Mouse (Mus musculus) forebrain, embryonic 11.5 days (tissue): Measurements from ENCODE around the gene Gm15517. TPM values are rescaled to one million over a fixed set of nuclear protein-coding genes. Genes with fewer than 3 reads are reported as not detected.

Source experiments
- ATAC-seq: fragments of 200-750 bp; cut with Nextera tagmentation; replicated peaks from 2 replicates; pipeline ENCODE4 v1.8.0; 2017; ENCODE audit warnings: moderate TSS enrichment; ENCODE audit not compliant: low FRiP score
- DNase-seq: peaks from one replicate; pipeline ENCODE4 v3.0.0-alpha.2; 2017; ENCODE audit warnings: low spot score
- H3K27ac ChIP-seq: fragments of 300-500 bp; sonication (generic); 2 replicates; pipeline ENCODE4 v1.5.1; 2014; ENCODE audit warnings: low read depth, low read length
- H3K27me3 ChIP-seq: fragments of 300-500 bp; sonication (generic); 2 replicates; pipeline ENCODE4 v1.6.1; 2014; ENCODE audit warnings: mild to moderate bottlenecking, low read length, mixed read lengths; ENCODE audit not compliant: control insufficient read depth, insufficient read depth
- H3K36me3 ChIP-seq: fragments of 300-500 bp; sonication (generic); 2 replicates; pipeline ENCODE4 v1.6.1; 2014; ENCODE audit warnings: mild to moderate bottlenecking, low read length, moderate library complexity, mixed read lengths; ENCODE audit not compliant: control insufficient read depth, insufficient read depth
- H3K4me1 ChIP-seq: fragments of 300-500 bp; sonication (generic); replicated peaks from 2 replicates; pipeline ENCODE4 v1.6.1; 2014; ENCODE audit warnings: low read length, mixed read lengths; ENCODE audit not compliant: control insufficient read depth, insufficient read depth
- H3K4me2 ChIP-seq: fragments of 300-500 bp; sonication (generic); 2 replicates; pipeline ENCODE4 v1.6.1; 2014; ENCODE audit warnings: low read depth, mild to moderate bottlenecking, low read length, moderate library complexity, mixed read lengths; ENCODE audit not compliant: severe bottlenecking
- H3K4me3 ChIP-seq: fragments of 300-500 bp; sonication (generic); 2 replicates; pipeline ENCODE4 v1.5.1; 2014; ENCODE audit warnings: low read depth, low read length
- H3K9ac ChIP-seq: fragments of 300-500 bp; sonication (generic); 2 replicates; pipeline ENCODE4 v1.6.1; 2014; ENCODE audit warnings: low read length
- H3K9me3 ChIP-seq: fragments of 300-500 bp; sonication (generic); 2 replicates; pipeline ENCODE4 v1.6.1; 2016; ENCODE audit warnings: low read length, mixed read lengths; ENCODE audit not compliant: control insufficient read depth
- WGBS: fragments of 180-500 bp; shearing (Covaris S2); extraction: QIAGEN DNeasy Blood & Tissue Kit; methylation state at CpG from one replicate; pipeline ENCODE4 v1.1.7; 2014; 5-methylcytosine and 5-hydroxymethylcytosine counted together
- polyA plus RNA-seq: library from polyadenylated mRNA; unstranded; fragments of >200 nt; fragmentation: Nextera tagmentation; extraction: Ambion mirVana; gene quantifications from 2 replicates; pipeline ENCODE4 v1.2.1, GENCODE M21; 2014

Gm15517 gene
- polyA plus RNA-seq, 1 experiment from 2014 or later = not detected

DNA sequence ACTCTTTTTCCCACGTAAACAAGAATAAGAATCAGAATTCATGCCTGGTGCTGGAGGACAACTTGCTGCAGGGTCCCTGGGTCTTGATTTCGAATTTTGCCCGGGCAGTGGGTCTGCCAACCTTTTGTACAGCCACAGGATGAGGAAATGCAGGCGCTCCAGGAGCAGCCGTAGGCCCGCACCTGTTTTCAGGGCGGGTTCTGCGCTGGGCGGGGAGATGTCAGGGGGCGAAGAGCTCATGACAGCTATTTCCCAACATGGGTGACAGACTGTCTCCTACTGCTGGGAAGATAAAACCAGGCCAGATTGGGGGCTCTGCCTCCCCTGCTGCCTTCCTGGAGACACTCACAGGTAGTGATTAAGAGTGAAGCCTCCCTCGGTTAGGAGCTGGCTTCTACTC, 12.8 kb downstream of the Gm15517 start:
- DNase-seq (no peak), ATAC-seq (no peak)
- H3K27me3 ChIP-seq = no peaks in the 10 kb centered on the region; the same call in 1 of the 2 replicates
- no peaks in the 10 kb centered on the region for H3K36me3 ChIP-seq
- no peaks in the 10 kb centered on the region for H3K9me3 ChIP-seq
- WGBS = 38% methylated on average over 11 of the region's 11 CpGs
- no peak overlapping the region for H3K4me3 ChIP-seq
- H3K4me2 ChIP-seq = no peak overlapping the region
- no peak overlapping the region for H3K9ac ChIP-seq
- no peak overlapping the region for H3K27ac ChIP-seq
- H3K4me1 ChIP-seq = no peaks in the 10 kb centered on the region

- Histone ChIP-seq H3K9ac (no peak overlapping the region), H3K4me1 (no peaks in the 10 kb centered on the region), H3K9me3 (no peaks in the 10 kb centered on the region), H3K4me3 (no peak overlapping the region), H3K27ac (no peak overlapping the region), H3K36me3 (no peaks in the 10 kb centered on the region), H3K4me2 (no peak overlapping the region), H3K27me3 (no peaks in the 10 kb centered on the region; the same call in 1 of the 2 replicates)
- DNase-seq (no peak), ATAC-seq (no peak)
- 81% methylated on average over 3 of the region's 3 CpGs for WGBS
These were observed 14.3 kb downstream of the Gm15517 start for GRCm38 (mm10) chr7:44275546-44275945.

DNA sequence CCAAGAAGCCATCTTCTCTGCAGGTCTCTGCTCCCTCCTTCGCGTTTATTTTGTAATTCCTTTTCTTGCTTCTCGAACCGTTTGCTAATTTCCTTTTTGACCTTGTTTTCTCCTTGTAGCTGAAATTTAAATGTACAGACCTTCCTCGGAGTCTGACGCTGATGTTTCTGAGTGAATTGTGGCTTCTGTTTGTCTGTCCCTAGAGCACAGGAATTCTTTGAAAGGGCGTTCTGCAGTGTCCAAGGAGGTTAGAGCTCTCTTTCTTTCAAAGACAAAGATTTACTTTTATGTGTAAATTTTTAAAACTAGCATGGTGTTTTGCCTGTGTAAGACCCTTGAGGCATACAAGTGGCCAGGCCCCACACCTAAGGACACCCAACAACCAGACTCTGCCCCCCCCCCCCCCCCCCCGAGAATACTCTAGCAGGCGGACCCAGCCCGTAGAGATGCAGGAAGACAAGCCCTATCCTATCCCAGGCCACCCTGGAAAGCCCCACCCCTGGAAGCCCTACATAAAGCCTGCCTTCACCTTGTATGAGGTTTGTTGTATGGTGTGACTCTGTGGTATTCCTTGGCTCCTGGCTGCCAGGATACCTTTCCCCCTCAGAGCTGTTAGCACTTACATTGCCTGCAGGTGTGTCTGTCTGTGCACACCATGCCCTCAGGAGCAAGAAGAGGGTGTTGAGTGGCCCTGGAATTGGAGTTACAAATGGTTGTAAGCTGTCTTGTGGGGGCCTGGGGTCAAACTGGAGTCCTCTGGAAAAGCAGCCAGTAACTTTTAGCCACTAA, 15.4 kb downstream of the Gm15517 start:
- WGBS = 65% methylated on average over 10 of the region's 10 CpGs
- H3K9ac ChIP-seq = no peak overlapping the region
- H3K36me3 ChIP-seq = no peaks in the 10 kb centered on the region
- no peaks in the 10 kb centered on the region for H3K9me3 ChIP-seq
- H3K4me2 ChIP-seq = no peak overlapping the region
- ATAC-seq (no peak), DNase-seq (no peak)
- H3K4me3 ChIP-seq = no peak overlapping the region
- H3K27ac ChIP-seq = no peak overlapping the region
- no peaks in the 10 kb centered on the region; the same call in 1 of the 2 replicates for H3K27me3 ChIP-seq
- H3K4me1 ChIP-seq = no peaks in the 10 kb centered on the region

- no peak overlapping the region for H3K4me3 ChIP-seq
- WGBS = 46% methylated on average over 2 of the region's 2 CpGs
- H3K9ac ChIP-seq = no peak overlapping the region
- no peaks in the 10 kb centered on the region; the same call in 1 of the 2 replicates for H3K27me3 ChIP-seq
- DNase-seq (no peak), ATAC-seq (no peak)
- no peaks in the 10 kb centered on the region for H3K9me3 ChIP-seq
- no peaks in the 10 kb centered on the region for H3K36me3 ChIP-seq
- H3K4me2 ChIP-seq = no peak overlapping the region
- H3K4me1 ChIP-seq = no peaks in the 10 kb centered on the region
- H3K27ac ChIP-seq = no peak overlapping the region
These were observed 16.0 kb downstream of the Gm15517 start for GRCm38 (mm10) chr7:44277250-44277622.

DNA sequence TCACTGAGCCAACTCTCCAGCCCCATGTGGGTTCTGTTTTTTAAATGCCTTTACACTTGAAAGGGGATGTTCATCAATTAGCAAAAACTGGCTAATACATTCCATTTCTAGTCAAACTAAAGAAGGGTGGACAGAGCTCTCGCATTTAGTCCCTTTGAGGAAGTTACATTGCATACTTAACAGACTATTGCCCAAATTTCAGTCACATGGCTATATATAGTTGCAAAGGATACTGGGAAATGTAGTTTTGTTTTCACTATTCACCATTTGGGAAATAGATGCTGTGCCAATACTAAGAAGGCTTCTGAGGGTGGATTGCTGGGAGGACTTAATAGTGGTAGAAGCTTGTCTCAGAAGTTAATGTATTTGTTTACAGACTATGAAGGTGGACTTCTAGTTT, 19.7 kb downstream of the Gm15517 start:
- 78% methylated on average over 1 of the region's 1 CpGs for WGBS
- ATAC-seq (no peak), DNase-seq (no peak)
- no peaks in the 10 kb centered on the region for H3K36me3 ChIP-seq
- H3K4me2 ChIP-seq = no peak overlapping the region
- no peak overlapping the region for H3K27ac ChIP-seq
- no peaks in the 10 kb centered on the region for H3K9me3 ChIP-seq
- H3K27me3 ChIP-seq = no peaks in the 10 kb centered on the region
- H3K4me3 ChIP-seq = no peak overlapping the region
- H3K9ac ChIP-seq = no peak overlapping the region
- no peaks in the 10 kb centered on the region for H3K4me1 ChIP-seq

DNA sequence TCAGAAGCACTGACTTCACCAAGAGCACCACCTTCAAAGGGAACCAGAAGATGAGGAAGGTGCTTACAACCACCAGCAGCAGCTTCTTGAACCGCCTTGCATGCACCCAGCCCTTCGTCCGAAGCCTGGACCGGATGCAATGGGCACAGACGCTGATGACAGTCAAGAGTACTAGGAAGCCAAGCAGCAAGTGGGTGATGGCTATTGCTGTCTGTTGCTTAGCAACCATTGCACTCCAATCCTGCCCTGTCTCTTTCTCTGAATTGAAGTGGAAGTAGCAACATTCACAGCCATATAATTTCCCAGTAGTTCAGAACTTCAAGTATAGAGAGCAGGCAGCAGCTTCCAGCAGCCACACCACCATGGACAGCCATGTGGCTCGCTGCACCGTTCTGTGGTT, 20.3 kb downstream of the Gm15517 start:
- Histone ChIP-seq H3K36me3 (no peaks in the 10 kb centered on the region), H3K27ac (no peak overlapping the region), H3K9ac (no peak overlapping the region), H3K4me2 (no peak overlapping the region), H3K4me3 (no peak overlapping the region), H3K9me3 (no peaks in the 10 kb centered on the region), H3K4me1 (no peaks in the 10 kb centered on the region), H3K27me3 (no peaks in the 10 kb centered on the region)
- WGBS = 81% methylated on average over 7 of the region's 7 CpGs
- no peak for ATAC-seq
- DNase-seq = no peak

GRCm38 (mm10) chr7:44287760-44288159, 26.5 kb downstream of the Gm15517 start:
- Histone ChIP-seq H3K9me3 (no peaks in the 10 kb centered on the region), H3K4me1 (no peaks in the 10 kb centered on the region), H3K27me3 (no peaks in the 10 kb centered on the region), H3K4me2 (no peak overlapping the region), H3K36me3 (no peaks in the 10 kb centered on the region), H3K4me3 (no peak overlapping the region), H3K9ac (no peak overlapping the region), H3K27ac (no peak overlapping the region)
- ATAC-seq = no peak
- DNase-seq = no peak
- WGBS = 76% methylated on average over 7 of the region's 7 CpGs

- no peak for ATAC-seq
- no peak overlapping the region for H3K27ac ChIP-seq
- WGBS = 81% methylated on average over 4 of the region's 4 CpGs
- H3K4me1 ChIP-seq = no peaks in the 10 kb centered on the region
- H3K27me3 ChIP-seq = no peaks in the 10 kb centered on the region
- H3K9ac ChIP-seq = no peak overlapping the region
- DNase-seq = no peak
- H3K4me3 ChIP-seq = no peak overlapping the region
- no peak overlapping the region for H3K4me2 ChIP-seq
- no peaks in the 10 kb centered on the region for H3K9me3 ChIP-seq
- no peaks in the 10 kb centered on the region for H3K36me3 ChIP-seq
These were observed 29.7 kb downstream of the Gm15517 start for GRCm38 (mm10) chr7:44290986-44291385.

- no peak overlapping the region for H3K9ac ChIP-seq
- no peak overlapping the region for H3K4me2 ChIP-seq
- 56% methylated on average over 4 of the region's 4 CpGs for WGBS
- ATAC-seq (no peak), DNase-seq (no peak)
- H3K9me3 ChIP-seq = no peaks in the 10 kb centered on the region
- no peaks in the 10 kb centered on the region for H3K27me3 ChIP-seq
- no peaks in the 10 kb centered on the region for H3K36me3 ChIP-seq
- no peak overlapping the region for H3K27ac ChIP-seq
- no peak overlapping the region for H3K4me3 ChIP-seq
- no peaks in the 10 kb centered on the region for H3K4me1 ChIP-seq
These were observed 30.2 kb downstream of the Gm15517 start for GRCm38 (mm10) chr7:44291418-44291817.
